Mouse (Mus musculus) MEL-GATA-1-ER (cell line): ENCODE measurements around the gene Aif1.

ENCODE experiments used
- DNase-seq: peaks from one replicate; pipeline ENCODE4 v3.0.0-alpha.2; 2012; ENCODE audit warnings: low read depth; ENCODE audit errors: extremely low read depth

Gene Aif1

DNA sequence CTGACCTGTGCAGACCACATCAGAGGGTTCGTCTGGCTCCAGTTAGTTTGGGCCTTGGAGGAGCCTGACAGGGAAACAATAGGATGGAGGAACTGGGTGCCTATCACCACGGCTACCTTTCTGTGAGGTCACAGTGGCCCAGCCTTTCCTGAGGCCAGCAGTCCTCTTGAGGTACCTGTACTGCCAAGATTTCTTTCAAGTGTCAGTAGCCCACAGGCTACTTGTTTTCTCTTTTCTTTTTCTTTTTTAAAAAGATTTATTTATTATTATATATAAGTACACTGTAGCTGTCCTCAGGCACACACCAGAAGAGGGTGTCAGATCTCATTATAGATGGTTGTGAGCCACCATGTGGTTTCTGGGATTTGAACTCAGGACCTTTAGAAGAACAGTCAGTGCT is at the start of gene Aif1:
Gene Aif1 (minus strand): TSS at position 101 of the 400 bp plus-strand sequence.
- no peak for DNase-seq

DNA sequence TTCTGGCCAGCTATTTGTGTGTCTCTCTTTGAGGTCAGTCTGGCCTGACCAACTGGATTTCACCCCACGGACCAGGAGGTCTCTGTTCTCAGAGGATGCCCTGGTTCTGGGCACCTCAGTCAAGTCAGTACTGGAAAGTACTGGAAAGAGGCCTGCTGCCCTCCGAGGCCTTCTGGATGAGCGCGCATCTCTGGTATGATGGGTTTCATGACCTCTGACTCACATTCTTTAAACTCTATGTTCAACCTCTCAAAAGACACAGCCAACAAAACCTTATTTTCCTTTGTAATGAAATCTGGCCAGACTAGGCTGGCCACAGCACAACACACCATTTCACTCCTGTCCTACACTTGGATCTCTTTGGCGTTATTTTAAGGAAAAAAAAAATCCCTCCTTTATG is 49.6 kb upstream of the Aif1 start:
- DNase-seq = no peak

DNA sequence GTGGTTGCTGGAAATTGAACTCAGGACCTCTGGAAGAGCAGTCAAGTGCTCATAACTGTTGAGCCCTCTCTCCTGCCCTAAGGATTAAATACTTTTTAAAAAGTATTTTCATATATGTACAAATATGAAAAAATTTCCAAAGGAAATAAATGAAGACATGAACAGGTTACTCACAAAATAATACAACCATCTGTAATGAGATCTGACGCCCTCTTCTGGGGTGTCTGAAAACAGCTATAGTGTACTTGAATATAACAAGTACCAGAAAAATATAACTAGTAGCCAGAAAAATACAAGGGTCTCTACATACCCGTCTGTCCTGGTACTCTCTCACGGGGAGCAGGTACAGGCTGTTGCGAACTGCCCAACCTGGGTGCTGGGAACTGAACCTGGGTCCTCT is 48.8 kb upstream of the Aif1 start:
- DNase-seq = no peak

DNA sequence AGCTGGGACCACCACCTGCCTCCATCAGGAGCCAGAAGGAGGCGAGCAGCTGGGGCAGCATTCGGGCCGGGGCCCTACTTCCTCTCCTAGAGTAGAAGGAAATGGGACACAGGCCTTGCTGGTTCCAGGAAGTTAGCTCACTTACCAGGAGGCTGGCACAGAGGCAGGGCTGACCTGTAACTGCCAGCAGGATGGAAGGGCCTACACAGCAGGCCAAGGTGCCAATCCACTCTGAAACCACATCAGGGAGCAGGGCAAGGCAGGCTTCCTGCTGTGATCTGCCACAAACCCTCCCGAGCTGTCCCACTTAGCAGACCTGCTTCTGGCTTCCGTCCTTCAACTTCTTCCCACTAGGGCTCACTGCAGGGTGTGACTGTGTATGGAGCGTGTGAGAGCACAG is 46.4 kb upstream of the Aif1 start:
- DNase-seq = no peak

DNA sequence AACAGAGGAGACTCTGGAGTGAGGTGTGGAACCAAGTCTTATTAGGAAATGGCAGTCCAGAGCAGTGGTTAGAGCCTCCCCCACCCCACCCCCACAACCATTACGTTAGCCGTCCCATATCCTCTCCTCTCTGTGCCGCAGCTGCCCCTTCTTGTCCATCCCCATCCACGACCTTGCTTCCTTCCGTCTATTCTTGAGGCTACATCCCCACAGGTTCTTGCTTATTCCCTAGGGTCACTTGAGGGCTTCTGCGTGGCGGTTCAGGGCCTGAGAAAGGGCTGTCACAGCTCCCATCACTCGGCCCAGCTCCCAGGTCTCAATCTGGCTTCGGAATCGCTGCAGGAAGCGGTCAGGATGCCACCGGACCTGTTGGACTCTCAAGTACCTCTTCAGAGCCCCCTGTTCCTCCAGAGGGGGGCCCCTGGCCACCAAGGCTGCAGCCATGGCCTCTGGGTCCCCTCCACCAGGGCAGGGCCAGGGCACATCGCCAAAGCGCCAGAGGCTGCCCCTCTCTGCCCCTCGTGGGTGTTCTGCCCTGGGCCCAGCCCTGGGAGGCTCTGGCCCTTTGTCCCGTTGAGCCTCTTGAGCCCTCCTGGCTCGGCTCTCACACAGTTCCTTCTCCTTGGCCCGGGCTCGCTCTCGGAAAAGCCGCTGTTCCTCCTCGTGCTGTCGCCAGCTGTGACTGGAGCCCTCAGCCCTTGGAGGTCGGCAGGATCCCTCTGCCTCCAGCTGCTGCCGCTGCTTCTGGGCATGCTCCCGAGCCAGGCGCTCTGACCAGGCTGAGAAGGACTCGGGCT is 44.5 kb upstream of the Aif1 start, which contains the start of gene Gm16181:
Gene Gm16181 (plus strand): TSS at position 679 of the 797 bp plus-strand sequence.
- DNase-seq = no peak

DNA sequence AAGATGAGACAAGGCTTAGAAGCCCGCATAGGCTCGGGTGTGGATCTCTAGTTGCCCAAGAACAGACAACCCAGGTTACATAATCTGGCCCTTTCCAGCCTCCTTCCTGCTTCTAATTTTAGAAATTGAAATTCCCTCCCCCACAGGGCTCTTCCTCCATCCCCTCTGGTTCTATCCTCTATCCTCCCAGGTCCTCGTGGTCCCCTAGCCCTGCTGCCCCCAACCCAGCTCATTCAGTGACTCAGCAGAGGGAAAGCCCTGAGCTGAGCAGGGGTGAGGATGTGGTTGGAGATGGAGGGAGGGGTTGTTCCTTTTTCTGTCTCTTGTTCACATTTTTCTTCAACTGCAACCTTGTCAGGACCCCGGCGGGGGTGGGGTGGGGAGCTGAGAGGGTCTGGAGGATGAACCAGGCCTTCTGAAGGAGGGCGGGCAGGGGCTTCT is 43.8 kb upstream of the Aif1 start:
- DNase-seq = no peak

DNA sequence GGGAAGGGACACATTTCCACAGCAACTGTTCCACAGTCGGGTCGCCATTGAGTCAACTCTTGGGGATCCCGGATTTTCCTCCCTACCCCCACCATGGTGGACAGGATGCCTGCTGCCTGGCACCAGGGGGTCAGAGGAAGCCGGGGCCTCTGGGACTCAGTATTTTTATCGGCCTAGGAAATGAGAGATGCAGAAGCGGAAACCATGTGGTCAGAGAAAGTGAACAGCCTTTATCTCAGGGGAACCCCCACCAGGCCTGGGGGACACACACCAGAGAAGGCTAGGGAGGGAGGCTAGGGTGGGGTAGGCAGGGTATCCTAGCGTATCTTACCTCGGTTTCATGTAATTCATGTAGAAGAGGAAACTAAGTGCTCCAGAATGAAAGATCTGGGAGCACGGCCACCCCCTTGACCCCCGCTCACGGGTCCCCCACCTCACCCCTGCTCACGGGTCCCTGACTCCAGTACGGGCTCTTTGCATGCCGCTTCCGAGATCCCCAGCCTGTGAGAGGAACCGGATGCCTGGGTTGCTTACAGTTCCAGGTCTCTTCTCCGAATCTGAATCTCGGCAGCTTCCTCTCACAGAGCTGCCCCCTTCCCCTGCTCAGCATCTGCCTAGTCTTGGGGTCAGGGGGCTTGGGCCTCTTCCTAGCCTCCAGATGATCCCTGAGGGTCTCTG is 42.8 kb upstream of the Aif1 start:
- peak; percentile 46 for DNase-seq

DNA sequence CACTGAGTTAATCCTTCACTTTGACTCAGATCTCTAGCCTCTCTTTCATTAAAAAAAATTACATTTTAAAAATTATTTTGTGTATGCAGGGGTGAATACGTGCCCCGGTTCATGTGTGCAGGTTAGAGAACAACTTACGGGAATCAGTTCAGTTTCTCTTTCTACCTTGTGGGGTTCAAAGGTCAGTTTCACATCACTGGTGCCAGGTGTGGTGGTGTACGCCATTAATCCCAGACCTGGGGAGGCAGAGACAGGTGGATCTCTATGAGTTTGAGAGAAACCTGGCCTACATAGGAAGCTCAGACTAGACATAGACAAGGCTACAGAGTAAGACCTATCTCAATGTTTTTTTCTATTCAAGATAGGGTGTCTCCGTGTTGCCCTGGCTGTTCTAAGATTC is 37.2 kb upstream of the Aif1 start:
- no peak for DNase-seq

DNA sequence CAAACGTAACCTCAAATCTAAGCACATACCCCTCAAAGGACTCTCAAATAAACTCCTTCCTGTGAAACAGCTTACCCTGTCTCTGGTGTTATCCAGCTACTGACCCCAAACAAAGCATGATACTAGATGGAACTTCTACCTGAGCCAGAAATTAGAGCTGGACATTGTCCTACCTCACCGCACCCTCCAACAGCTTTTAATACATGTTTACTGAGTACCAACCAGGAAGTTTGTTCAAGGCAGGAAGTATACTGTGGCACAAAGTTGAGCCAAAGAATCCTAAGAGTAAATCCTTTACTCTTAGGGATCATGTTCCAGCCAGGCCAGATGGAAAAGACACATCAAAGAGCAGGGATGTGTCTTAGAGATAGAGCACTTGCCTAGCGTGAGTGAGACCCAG is 34.7 kb upstream of the Aif1 start:
- DNase-seq = no peak

DNA sequence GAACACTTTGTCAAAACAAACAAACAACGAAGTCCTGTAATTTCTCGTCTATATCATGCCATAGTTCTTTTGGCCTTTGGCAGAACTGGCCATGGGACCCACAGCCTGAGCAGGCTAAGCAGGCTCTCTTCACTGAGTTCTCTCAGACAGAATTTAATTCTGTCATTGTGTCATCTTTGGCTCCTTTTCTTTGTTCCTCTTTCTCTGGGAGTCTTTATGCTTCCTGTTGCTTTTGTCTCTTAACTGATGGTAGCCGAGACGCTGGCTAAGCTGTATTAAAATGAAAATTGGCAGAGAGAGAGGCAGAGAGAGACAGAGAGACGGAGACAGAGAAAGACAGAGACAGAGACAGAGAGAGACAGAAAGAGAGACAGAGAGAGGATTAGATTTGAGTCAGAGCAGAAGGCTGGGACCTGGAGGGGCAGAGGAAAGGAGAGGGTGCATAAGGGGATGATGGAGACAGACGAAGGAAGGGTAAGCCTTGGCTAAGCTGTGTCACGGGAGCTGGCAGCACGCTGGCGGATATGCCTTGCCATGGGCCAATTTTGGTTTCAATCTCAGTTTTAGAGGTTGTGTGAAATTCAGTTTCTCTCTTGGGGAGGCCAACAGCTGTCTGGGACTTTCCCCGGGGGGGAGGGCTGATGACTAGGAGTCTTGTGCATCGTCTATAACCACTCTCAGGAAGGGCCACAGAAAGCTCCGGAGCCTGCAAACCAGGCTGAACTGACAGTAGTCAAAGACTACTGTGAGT is 34.1 kb upstream of the Aif1 start:
- peak; percentile 60 for DNase-seq

DNA sequence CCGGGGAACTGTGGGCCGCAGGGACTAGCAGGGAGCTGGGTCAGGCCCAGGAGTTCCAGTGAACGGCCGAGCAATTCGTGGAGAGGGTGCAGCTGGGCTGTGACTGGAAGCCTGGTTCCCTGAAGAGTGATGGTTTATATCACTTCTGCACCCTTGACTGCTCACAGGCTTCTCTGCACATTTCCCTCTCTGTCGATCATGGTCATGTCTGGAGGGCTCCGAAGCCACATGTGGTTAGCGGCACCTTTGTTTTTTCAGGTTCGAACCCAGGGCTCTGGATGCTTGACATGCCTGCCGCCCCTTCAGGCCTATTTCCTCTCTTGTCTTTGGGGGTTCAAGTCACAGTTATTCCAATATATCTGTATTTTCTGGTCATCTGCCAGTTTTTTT is 29.5 kb upstream of the Aif1 start:
- no peak for DNase-seq

DNA sequence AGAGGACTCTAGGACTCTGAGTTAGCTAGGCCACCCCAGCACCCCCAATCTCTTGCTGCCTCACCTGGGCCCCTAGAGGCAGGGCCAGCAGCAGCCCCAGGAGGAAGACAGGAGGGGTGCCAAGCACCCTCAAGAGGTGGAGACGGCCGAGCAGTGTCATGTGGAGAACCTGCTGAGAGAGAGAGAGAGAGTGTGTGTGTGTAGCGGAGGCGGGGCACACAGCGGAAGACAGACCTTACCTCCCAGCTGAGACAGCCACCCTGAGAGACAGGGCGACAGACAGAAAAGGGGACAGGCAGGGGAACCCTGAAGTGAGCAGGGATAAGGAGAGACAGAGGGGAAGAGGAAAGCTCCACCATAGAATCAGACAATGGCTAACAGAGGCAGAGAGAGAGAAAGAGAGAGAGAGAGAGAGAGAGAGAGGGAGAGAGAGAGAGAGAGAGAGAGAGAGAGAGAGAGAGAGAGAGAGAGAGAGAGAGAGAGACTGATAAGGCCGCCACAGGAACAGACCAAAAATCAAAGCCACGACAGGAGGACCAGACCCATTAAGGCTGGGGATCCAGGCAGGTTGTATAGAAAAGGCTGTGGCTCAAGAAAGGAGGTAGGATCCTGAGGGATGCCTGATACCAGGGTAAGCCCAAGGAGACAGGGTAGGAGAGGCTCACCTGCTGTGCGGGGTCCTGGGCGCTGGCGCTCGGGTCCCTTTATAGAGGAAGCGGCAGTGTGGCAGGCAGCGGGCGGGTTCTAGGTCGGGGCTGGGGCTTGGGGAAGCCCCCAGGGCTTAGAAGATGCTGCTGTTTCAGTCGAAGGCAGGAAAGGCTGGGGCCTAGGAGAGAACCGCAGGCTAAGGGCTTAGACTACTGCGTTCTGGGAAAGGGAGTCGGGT is 28.9 kb upstream of the Aif1 start, which contains the start of gene Lta:
Gene Lta (minus strand): TSS at position 858 of the 886 bp plus-strand sequence.
- DNase-seq = no peak

DNA sequence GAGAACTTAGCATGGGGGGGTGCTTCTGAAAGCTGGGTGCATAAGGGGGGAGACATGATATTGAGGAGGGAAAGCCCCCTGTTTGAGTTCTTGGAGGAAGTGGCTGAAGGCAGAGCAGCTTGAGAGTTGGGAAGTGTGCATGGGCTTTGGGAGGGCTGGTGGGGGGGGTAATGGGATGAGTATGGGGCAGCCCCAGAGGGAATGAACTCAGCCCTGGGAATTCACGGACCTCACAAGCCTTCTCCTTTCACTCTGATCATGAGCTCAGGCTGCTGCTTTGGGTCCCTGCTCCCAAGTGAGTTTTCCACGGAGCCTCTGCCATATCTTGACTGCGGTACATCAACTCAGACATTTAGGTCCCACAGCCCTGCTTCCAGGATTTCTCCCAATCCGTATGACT is 26.6 kb upstream of the Aif1 start:
- no peak for DNase-seq

DNA sequence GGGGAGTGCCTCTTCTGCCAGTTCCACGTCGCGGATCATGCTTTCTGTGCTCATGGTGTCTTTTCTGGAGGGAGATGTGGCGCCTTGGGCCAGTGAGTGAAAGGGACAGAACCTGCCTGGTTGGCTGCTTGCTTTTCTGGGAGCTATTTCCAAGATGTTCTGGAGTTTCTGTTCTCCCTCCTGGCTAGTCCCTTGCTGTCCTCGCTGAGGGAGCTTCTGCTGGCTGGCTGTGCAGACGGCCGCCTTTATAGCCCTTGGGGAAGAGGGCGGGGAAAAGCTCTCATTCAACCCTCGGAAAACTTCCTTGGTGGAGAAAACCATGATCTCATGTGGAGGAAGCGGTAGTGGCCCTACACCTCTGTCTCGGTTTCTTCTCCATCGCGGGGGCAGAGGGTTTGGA is 25.9 kb upstream of the Aif1 start, which contains the start of gene Tnf:
Gene Tnf (minus strand): TSS at position 221 of the 400 bp plus-strand sequence.
- DNase-seq = no peak

DNA sequence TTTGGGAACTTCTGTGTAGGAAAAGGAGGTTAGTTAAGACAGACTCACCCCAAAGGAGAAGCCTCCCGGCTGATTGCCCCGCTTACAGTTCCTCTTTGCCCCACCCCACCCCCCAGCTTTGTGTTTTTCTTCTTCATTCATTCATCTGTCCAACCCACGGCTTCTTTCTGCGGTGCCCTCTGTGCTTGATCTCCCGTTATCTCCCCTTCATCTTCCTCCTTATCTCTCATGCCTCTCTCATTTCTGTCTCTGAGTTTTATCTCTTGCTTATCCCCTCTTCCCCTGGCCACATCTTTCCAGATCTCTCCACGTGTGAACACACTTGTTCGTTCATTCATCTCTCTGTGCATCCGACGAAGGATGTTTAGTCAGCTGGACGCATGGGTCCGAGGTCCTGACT is 25.3 kb upstream of the Aif1 start:
- no peak for DNase-seq

DNA sequence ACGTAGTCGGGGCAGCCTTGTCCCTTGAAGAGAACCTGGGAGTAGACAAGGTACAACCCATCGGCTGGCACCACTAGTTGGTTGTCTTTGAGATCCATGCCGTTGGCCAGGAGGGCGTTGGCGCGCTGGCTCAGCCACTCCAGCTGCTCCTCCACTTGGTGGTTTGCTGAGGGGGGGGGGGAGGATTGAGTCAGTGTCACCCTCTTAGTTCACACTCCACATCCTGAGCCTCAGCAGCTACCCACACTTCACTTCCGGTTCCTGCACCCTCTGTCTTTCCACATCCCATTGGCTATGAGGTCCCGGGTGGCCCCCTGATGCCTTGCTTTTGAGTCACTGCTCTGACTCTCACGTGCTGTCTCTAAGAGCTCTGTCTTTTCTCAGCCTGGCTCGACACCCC is 24.5 kb upstream of the Aif1 start:
- DNase-seq = no peak

DNA sequence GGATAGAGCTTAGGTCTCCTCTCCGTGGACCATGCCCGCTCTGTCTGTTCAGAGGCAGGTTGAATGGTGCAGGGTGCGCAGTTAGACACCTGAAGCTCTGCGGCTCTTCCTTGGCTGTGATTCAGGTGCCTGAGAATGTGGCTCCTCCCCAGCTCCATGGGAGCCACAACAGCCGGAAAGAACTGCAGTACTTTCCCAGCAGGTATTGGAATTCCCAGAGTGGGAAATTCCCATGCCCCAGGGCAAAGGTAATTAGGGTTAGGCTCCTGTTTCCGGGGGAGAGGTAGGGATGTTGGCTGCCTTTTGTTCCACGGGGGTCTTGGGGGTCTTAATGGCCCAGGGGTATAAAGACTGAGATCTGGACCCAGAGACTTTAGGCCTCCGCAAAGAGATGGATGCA is 23.1 kb upstream of the Aif1 start:
- no peak for DNase-seq

DNA sequence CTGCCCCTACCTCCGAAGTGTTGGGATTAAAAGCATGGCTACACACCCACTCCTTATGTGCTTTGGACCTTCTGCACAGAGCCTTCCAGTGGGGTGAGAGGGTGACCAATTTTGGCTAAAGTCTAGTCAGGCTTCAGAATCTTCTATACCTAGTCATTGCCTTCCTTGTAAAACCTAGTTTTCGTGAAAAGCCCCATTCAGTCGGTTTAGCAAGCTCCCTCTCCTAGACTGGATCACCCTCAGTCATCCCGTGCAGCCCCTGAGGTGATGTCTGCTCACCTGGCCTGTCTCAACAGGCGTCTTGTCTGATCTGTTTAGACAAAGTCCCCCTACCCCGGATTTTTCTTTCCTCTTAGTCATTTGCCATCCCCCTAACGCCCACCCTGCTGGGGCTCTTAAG is 22.2 kb upstream of the Aif1 start:
- DNase-seq = no peak

DNA sequence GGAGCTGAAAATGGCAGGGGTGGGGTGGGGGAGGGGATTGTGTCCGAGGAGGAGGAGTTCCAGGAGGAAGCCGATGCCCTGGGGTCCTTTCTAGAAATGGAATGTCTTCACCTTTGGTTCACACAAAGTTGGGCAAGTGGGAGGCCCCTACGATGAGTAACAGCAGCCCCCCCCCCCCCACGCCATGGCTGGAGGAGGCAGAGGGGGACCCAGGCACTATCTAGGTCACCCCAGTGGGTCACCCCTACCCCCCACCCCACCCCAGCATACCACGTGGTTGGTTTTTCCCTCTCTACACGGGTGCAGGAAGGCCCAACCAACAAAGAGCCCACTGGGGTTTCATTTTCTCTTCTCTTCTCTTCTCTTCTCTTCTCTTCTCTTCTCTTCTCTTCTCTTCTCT is 21.3 kb upstream of the Aif1 start:
- DNase-seq = no peak

DNA sequence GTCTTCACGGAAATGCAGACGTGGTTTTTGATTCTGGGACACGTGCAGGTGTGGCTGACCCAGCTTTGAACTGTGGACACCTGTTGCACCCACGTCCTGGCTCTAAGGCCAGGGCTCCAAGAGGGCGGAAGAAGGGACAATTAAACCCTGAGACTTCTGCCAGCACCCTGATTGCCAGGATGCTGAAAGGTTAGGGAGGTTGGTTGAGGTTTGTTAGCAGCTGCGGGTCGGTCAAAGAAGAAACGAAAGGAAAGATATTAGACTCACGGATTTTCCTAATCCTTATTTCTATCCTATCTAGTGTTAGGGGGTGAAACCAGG is 20.4 kb upstream of the Aif1 start:
- DNase-seq = no peak

DNA sequence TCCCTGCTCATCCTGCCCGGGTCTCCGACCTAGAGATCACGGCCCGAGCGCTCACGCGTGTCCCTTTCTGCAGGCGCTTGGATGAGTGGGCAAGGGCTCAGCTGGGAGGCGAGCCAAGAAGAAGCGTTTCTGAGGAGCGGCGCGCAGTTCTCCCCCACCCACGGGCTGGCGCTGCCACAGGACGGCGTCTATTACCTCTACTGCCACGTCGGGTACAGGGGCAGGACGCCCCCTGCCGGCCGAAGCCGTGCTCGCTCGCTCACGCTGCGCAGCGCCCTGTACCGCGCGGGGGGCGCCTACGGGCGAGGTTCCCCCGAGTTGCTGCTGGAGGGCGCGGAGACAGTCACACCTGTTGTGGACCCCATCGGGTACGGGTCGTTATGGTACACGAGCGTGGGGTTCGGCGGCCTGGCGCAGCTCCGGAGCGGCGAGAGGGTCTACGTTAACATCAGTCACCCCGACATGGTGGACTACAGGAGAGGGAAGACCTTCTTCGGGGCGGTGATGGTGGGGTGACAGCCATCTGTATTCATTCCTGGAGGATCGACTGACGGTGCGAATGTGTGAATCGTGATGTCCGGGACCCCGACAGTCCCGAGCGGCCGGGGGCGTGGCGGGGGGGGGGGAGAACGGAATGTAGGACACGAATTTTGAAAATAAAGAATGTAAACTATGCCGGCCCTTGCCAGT is 19.9 kb upstream of the Aif1 start:
- DNase-seq = no peak
